Mouse (Mus musculus) layer of hippocampus, adult 2 months (tissue): ENCODE measurements around the gene Ddx6. TPM values are rescaled to one million over a fixed set of nuclear protein-coding genes. Genes with fewer than 3 reads are reported as not detected.

Experiments used
- DNase-seq, 2 experiments: peaks; one replicate each; pipeline ENCODE4 v3.0.0; 2022; ENCODE audit warnings: low spot score in 2 of 2
- H3K27ac ChIP-seq: fragments of 200-600 bp; 2 replicates; pipeline ENCODE4 v1.8.1; 2022
- H3K4me3 ChIP-seq: fragments of 200-600 bp; 2 replicates; pipeline ENCODE4 v1.8.1; 2022; ENCODE audit warnings: mild to moderate bottlenecking
- CTCF ChIP-seq: fragments of 200-600 bp; conservative IDR thresholded peaks from 2 replicates; pipeline ENCODE4 v1.8.1; 2022; ENCODE audit warnings: antibody characterized with exemption, mild to moderate bottlenecking, moderate library complexity
- total RNA-seq, 2 experiments: library from RNA; stranded (reverse); gene quantifications; 2 replicates each; pipeline ENCODE4 v1.2.3; 2021

Gene Ddx6
- total RNA-seq, 2 experiments from 2014 or later: 132 to 135 TPM

DNA sequence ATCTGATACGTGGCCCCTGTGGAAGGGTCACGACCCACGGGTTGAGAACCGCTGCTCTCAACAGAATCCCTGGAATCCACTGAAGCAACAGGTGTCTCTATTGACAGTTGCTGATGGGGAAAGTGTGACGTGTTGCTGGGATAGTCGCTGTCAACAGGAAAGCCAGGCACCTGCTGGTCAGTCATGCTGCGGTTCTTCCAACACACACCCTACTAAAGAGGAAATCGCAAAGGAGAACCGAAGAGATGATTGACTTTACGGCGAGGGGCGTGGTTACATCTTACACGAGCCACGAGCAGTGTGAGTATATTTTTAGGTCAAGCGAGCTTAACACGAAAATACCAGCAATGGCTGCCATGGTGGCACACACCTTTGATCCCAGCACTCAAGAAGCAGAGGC is 22.3 kb upstream of the Ddx6 start:
- no peak overlapping the region for H3K4me3 ChIP-seq
- DNase-seq: no peak
- no peak overlapping the region for H3K27ac ChIP-seq
- TF ChIP-seq CTCF: no peak

DNA sequence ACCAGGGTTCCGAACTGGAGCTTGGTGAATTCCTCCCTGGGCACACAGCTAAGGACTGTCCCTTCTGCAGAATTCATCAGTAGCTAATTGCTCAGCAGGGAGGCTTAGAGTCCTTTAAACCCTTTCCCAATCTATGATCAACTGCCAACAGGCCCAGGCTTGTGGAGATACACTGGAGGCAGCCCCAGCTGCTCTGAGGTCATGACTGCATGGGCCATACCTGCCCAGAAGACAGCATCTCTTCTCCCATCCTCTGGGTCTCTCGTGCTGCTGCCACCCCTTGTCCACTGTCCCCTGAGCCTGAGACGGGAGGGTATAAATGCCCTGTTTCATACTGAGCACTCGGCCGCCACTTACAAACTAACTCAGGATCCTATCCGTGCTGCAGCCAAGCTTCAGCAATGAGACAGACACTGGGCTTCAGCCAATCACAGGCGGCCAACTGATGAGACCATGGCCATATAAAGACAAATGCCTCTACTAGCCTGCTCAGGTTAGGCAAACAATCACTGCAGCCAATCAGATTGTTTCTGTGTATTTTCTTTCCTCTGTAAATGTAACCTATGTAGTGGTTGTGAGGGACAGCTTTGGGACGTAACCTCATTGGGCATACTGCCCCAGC is 17.9 kb upstream of the Ddx6 start:
- no peak overlapping the region for H3K27ac ChIP-seq
- no peak for DNase-seq
- TF ChIP-seq CTCF: no peak
- no peak overlapping the region for H3K4me3 ChIP-seq

- DNase-seq: no peak
- Histone ChIP-seq H3K4me3 (no peak overlapping the region), H3K27ac (no peak overlapping the region)
- no peak for TF ChIP-seq CTCF
These were observed 17.2 kb upstream of the Ddx6 start for GRCm38 (mm10) chr9:44587262-44588160.

DNA sequence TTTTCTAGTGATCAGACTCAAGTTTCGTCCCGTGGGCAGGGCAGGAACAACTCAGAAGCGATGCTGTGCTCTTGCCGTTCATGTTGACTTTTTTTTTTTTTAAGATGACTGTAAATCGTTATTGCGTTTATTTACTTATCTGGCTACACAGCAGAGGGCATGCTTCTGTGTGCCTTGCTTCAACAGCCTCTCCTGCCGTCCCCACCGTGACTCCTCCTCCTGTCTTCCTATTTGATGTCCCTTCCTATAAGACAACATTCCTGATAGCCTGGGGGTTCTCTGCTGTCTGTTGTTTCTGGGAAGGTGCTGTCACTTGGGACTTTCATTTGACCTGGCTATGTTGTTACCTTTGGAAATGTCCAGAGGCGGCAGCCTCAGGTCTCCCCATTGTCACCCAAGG is 16.1 kb upstream of the Ddx6 start:
- no peak for DNase-seq
- no peak for TF ChIP-seq CTCF
- Histone ChIP-seq H3K27ac (no peak overlapping the region), H3K4me3 (no peak overlapping the region)

- Histone ChIP-seq H3K4me3 (no peak overlapping the region), H3K27ac (no peak overlapping the region)
- DNase-seq: no peak
- no peak for TF ChIP-seq CTCF
These were observed 15.6 kb upstream of the Ddx6 start for GRCm38 (mm10) chr9:44589095-44589494.

DNA sequence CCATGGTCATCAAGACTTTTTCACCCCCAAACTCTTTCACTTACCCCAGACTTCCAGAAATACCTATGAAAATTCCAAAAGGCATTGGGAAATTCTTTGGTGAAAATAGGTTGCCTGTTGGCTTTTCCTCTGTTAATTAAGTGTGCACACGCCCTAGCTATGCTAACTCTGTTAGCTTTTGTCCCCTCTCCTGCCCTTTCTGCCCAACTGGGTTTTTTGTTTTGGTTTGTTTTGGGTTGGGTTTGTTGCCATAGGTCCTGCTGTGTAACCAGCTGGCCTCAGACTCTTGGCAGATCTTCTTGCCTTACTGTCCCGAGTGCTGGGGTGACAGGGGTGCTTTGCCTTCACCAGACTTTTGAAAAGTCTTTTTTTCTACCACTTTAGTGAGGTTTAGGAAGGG is 13.7 kb upstream of the Ddx6 start:
- DNase-seq: no peak
- Histone ChIP-seq H3K27ac (no peak overlapping the region), H3K4me3 (no peak overlapping the region)
- TF ChIP-seq CTCF: no peak

DNA sequence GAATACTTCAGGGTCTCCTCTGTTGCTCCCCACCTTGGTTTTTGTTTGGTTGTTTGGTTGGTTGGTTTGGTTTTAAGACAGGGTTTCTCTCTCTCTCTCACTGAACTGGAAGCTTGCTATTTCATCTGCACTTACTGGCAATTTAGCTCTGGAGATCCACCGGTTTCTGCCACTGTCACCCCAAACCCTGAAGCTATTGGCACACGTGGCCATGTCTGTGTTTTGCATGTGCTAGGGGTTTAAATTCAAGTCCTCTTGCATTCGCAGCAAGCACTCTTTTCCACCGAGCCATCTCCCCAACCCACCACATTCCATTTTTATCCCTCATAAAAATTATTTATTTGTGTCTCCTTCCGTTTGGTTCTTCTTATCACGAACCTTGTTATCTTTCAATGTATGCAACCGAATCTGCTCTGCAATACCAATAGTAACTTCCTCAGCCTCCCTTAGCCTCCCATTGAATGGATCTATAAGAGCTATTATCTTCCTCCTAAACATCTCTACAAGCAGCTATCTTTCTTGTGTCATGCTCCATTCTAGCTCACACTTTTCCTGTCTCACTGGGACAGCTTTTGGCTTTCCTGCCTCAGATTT is 13.0 kb upstream of the Ddx6 start:
- no peak for DNase-seq

DNA sequence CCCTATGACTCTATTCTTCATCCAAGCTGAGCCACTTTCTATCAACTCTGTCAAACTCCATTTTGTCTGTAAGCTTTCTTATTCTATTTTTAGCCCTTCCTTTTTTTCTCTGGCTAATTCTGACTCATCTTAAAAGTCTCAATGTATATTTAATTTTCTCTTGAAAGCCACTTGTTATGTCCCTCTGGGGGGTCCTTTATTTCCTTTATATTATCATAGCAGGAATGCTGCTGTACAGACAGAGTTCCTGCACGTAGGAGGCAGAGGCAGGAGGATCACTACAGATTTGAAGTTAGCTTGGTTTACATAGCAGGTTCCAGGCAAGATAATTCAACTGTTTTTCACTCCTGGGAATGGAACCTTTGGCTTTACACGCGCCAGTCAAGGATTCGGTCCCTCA is 11.5 kb upstream of the Ddx6 start:
- no peak for TF ChIP-seq CTCF
- no peak overlapping the region for H3K4me3 ChIP-seq
- no peak overlapping the region for H3K27ac ChIP-seq
- no peak for DNase-seq

More for the DNA sequence above, 13.0 kb upstream of the Ddx6 start:
- Histone ChIP-seq H3K27ac (no peak overlapping the region), H3K4me3 (no peak overlapping the region)
- TF ChIP-seq CTCF: no peak

GRCm38 (mm10) chr9:44593886-44594285 is 10.8 kb upstream of the Ddx6 start:
- no peak for DNase-seq
- TF ChIP-seq CTCF: no peak
- Histone ChIP-seq H3K4me3 (no peak overlapping the region), H3K27ac (no peak overlapping the region)

DNA sequence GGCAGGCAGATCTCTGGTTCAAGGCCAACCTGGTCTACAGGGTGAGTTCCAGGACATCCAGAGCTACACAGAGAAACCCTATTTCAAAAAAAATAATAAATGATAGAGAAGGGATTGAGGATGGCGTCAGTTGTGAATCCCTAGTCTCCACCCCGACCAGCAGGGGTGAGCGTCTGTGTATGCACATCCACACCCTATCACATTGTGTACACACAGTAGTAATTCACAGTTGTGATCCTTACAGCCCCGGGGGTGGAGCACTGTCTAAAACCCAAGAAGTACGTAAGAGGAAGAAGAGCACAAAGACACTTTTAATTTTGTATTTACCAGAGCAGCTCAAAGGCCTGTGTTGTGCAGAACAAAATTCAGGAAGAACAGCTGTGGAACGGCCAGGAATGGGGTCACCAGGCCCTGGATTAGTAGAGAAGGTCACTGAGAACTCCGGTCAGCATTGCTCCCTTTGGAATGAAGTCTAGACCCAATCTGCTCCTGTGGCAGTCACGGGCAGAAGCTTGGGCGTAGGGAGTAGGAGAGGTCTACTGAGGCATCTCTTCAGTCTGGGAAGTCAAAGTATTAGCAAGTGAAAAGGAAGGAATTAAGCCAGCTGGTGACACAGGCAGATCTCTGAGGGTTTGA is 9.7 kb upstream of the Ddx6 start:
- no peak for DNase-seq
- Histone ChIP-seq H3K4me3 (no peak overlapping the region), H3K27ac (no peak overlapping the region)
- no peak for TF ChIP-seq CTCF

GRCm38 (mm10) chr9:44595537-44595930 is 9.2 kb upstream of the Ddx6 start:
- Histone ChIP-seq H3K4me3 (no peak overlapping the region), H3K27ac (no peak overlapping the region)
- no peak for TF ChIP-seq CTCF

GRCm38 (mm10) chr9:44597742-44598141 is 7.0 kb upstream of the Ddx6 start:
- TF ChIP-seq CTCF: no peak

More at GRCm38 (mm10) chr9:44595537-44595930, 9.2 kb upstream of the Ddx6 start:
- DNase-seq: no peak

GRCm38 (mm10) chr9:44598899-44599495 is 5.7 kb upstream of the Ddx6 start:
- no peak for TF ChIP-seq CTCF
- no peak overlapping the region for H3K27ac ChIP-seq
- no peak for DNase-seq
- peak overlapping the region; percentile 30 for H3K4me3 ChIP-seq

More at GRCm38 (mm10) chr9:44597742-44598141, 7.0 kb upstream of the Ddx6 start:
- no peak overlapping the region for H3K27ac ChIP-seq
- no peak overlapping the region for H3K4me3 ChIP-seq
- DNase-seq: no peak
